Mouse (Mus musculus) limb, embryonic 13.5 days (tissue): ENCODE data around the gene Plch1. TPM values are rescaled to one million over a fixed set of nuclear protein-coding genes. Genes with fewer than 3 reads are reported as not detected.

Experiments used
- ATAC-seq: fragments of 200-750 bp; cut with Nextera tagmentation; 2 replicates; pipeline ENCODE4 v1.8.0; 2017; ENCODE audit warnings: low read depth, moderate number of reproducible peaks, moderate TSS enrichment; ENCODE audit not compliant: low FRiP score
- H3K27ac ChIP-seq: fragments of 300-500 bp; sonication (generic); 2 replicates; pipeline ENCODE4 v1.5.1; 2015; ENCODE audit warnings: inconsistent platforms, mild to moderate bottlenecking, moderate library complexity
- H3K27me3 ChIP-seq: fragments of 300-500 bp; sonication (generic); 2 replicates; pipeline ENCODE4 v1.6.1; 2015; ENCODE audit warnings: mild to moderate bottlenecking, inconsistent platforms
- H3K36me3 ChIP-seq: fragments of 300-500 bp; sonication (generic); 2 replicates; pipeline ENCODE4 v1.6.1; 2015; ENCODE audit warnings: inconsistent platforms, mild to moderate bottlenecking, moderate library complexity
- H3K4me1 ChIP-seq: fragments of 300-500 bp; sonication (generic); 2 replicates; pipeline ENCODE4 v1.6.1; 2015; ENCODE audit warnings: inconsistent platforms
- H3K4me2 ChIP-seq: fragments of 300-500 bp; sonication (generic); replicated peaks from 2 replicates; pipeline ENCODE4 v1.6.1; 2015; ENCODE audit warnings: inconsistent platforms, mild to moderate bottlenecking, moderate library complexity
- H3K4me3 ChIP-seq: fragments of 300-500 bp; sonication (generic); 2 replicates; pipeline ENCODE4 v1.5.1; 2015; ENCODE audit warnings: moderate library complexity, mild to moderate bottlenecking, inconsistent platforms
- H3K9ac ChIP-seq: fragments of 300-500 bp; sonication (generic); 2 replicates; pipeline ENCODE4 v1.6.1; 2015; ENCODE audit warnings: mild to moderate bottlenecking, inconsistent platforms
- H3K9me3 ChIP-seq: fragments of 300-500 bp; sonication (generic); 2 replicates; pipeline ENCODE4 v1.6.1; 2016; ENCODE audit warnings: inconsistent platforms
- WGBS: fragments of 180-500 bp; shearing (Covaris S2); methylation state at CpG from one replicate; pipeline ENCODE4 v1.1.7; 2015; 5-methylcytosine and 5-hydroxymethylcytosine counted together
- polyA plus RNA-seq: library from polyadenylated mRNA; unstranded; fragments of >200 nt; fragmentation: Nextera tagmentation; extraction: Ambion mirVana; gene quantifications from 2 replicates; pipeline ENCODE4 v1.2.1, GENCODE M21; 2015

The Plch1 gene
- polyA plus RNA-seq, 1 experiment from 2014 or later: 1.1 TPM

- 46% methylated on average over 12 of the region's 12 CpGs for WGBS
- H3K4me1 ChIP-seq: peaks cover 5% of the 10 kb centered on the region
- no peak overlapping the region for H3K27ac ChIP-seq
- H3K36me3 ChIP-seq: no peaks in the 10 kb centered on the region
- H3K4me2 ChIP-seq: peak overlapping the region; percentile 38
- H3K9ac ChIP-seq: 0 out of 2 replicates have a peak overlapping the region, but pooled peaks have one; percentile 13
- H3K4me3 ChIP-seq: no peak overlapping the region
- 0 out of 2 replicates have a peak, but pooled peaks cover 3% of the 10 kb centered on the region for H3K27me3 ChIP-seq
- ATAC-seq: no peak
- no peaks in the 10 kb centered on the region for H3K9me3 ChIP-seq
These were observed 48.1 kb downstream of the Plch1 start for GRCm38 (mm10) chr3:63851125-63851698.

- no peaks in the 10 kb centered on the region for H3K36me3 ChIP-seq
- H3K27ac ChIP-seq: no peak overlapping the region
- H3K4me2 ChIP-seq: no peak overlapping the region
- 0 out of 2 replicates have a peak, but pooled peaks cover 3% of the 10 kb centered on the region for H3K27me3 ChIP-seq
- H3K4me1 ChIP-seq: peaks cover 5% of the 10 kb centered on the region
- WGBS: 75% methylated on average over 10 of the region's 10 CpGs
- no peak overlapping the region for H3K9ac ChIP-seq
- H3K4me3 ChIP-seq: no peak overlapping the region
- ATAC-seq: no peak
- H3K9me3 ChIP-seq: no peaks in the 10 kb centered on the region
These were observed 49.4 kb downstream of the Plch1 start for GRCm38 (mm10) chr3:63849765-63850346.

- Histone ChIP-seq H3K27ac (no peak overlapping the region), H3K9ac (no peak overlapping the region), H3K9me3 (no peaks in the 10 kb centered on the region), H3K36me3 (no peaks in the 10 kb centered on the region), H3K4me1 (no peaks in the 10 kb centered on the region), H3K4me2 (no peak overlapping the region), H3K27me3 (no peaks in the 10 kb centered on the region), H3K4me3 (no peak overlapping the region)
- no peak for ATAC-seq
- 16% methylated on average over 4 of the region's 4 CpGs for WGBS
These were observed 55.1 kb downstream of the Plch1 start for GRCm38 (mm10) chr3:63844141-63844540.

- no peak for ATAC-seq
- no peaks in the 10 kb centered on the region for H3K9me3 ChIP-seq
- no peak overlapping the region for H3K4me3 ChIP-seq
- no peaks in the 10 kb centered on the region for H3K4me1 ChIP-seq
- no peak overlapping the region for H3K27ac ChIP-seq
- WGBS: 63% methylated on average over 4 of the region's 4 CpGs
- H3K36me3 ChIP-seq: no peaks in the 10 kb centered on the region
- H3K9ac ChIP-seq: no peak overlapping the region
- no peak overlapping the region for H3K4me2 ChIP-seq
- H3K27me3 ChIP-seq: no peaks in the 10 kb centered on the region
These were observed 56.8 kb downstream of the Plch1 start for GRCm38 (mm10) chr3:63842436-63842835.

GRCm38 (mm10) chr3:63837750-63838149 lies 61.5 kb downstream of the Plch1 start:
- H3K4me2 ChIP-seq: no peak overlapping the region
- H3K9ac ChIP-seq: no peak overlapping the region
- no peak for ATAC-seq

GRCm38 (mm10) chr3:63836937-63837632 lies 62.2 kb downstream of the Plch1 start:
- Histone ChIP-seq H3K9me3 (no peaks in the 10 kb centered on the region), H3K27ac (no peak overlapping the region), H3K4me2 (no peak overlapping the region), H3K4me3 (no peak overlapping the region), H3K4me1 (no peaks in the 10 kb centered on the region), H3K27me3 (no peaks in the 10 kb centered on the region), H3K9ac (no peak overlapping the region), H3K36me3 (no peaks in the 10 kb centered on the region)
- 54% methylated on average over 8 of the region's 8 CpGs for WGBS
- ATAC-seq: peak; percentile 40; the same call in 1 of the 2 replicates

More at GRCm38 (mm10) chr3:63837750-63838149, 61.5 kb downstream of the Plch1 start:
- no peak overlapping the region for H3K27ac ChIP-seq
- H3K36me3 ChIP-seq: no peaks in the 10 kb centered on the region
- H3K9me3 ChIP-seq: no peaks in the 10 kb centered on the region
- H3K4me1 ChIP-seq: no peaks in the 10 kb centered on the region
- H3K27me3 ChIP-seq: no peaks in the 10 kb centered on the region
- no peak overlapping the region for H3K4me3 ChIP-seq

- Histone ChIP-seq H3K27ac (no peak overlapping the region), H3K4me2 (no peak overlapping the region), H3K9ac (no peak overlapping the region), H3K36me3 (no peaks in the 10 kb centered on the region), H3K9me3 (no peaks in the 10 kb centered on the region), H3K4me1 (no peaks in the 10 kb centered on the region), H3K4me3 (no peak overlapping the region), H3K27me3 (no peaks in the 10 kb centered on the region)
- no peak for ATAC-seq
These were observed 63.5 kb downstream of the Plch1 start for GRCm38 (mm10) chr3:63835816-63836215.

GRCm38 (mm10) chr3:63823874-63824400 lies 75.3 kb downstream of the Plch1 start:
- Histone ChIP-seq H3K4me1 (peaks cover 18% of the 10 kb centered on the region), H3K9me3 (no peaks in the 10 kb centered on the region), H3K27me3 (no peaks in the 10 kb centered on the region), H3K27ac (no peak overlapping the region), H3K4me3 (no peak overlapping the region), H3K4me2 (no peak overlapping the region), H3K9ac (no peak overlapping the region), H3K36me3 (no peaks in the 10 kb centered on the region)
- 17% methylated on average over 1 of the region's 1 CpGs for WGBS
- peak; percentile 36; the same call in 1 of the 2 replicates for ATAC-seq

GRCm38 (mm10) chr3:63822631-63823030 lies 76.6 kb downstream of the Plch1 start:
- Histone ChIP-seq H3K4me3 (no peak overlapping the region), H3K27me3 (no peaks in the 10 kb centered on the region), H3K4me2 (no peak overlapping the region), H3K9me3 (no peaks in the 10 kb centered on the region), H3K27ac (no peak overlapping the region), H3K4me1 (peaks cover 18% of the 10 kb centered on the region), H3K36me3 (no peaks in the 10 kb centered on the region), H3K9ac (no peak overlapping the region)
- ATAC-seq: no peak

- peaks cover 6% of the 10 kb centered on the region; the same call in 1 of the 2 replicates for H3K4me1 ChIP-seq
- H3K9me3 ChIP-seq: no peaks in the 10 kb centered on the region
- H3K36me3 ChIP-seq: no peaks in the 10 kb centered on the region
- no peaks in the 10 kb centered on the region for H3K27me3 ChIP-seq
- no peak overlapping the region for H3K9ac ChIP-seq
- H3K27ac ChIP-seq: no peak overlapping the region
- no peak for ATAC-seq
- no peak overlapping the region for H3K4me3 ChIP-seq
- 66% methylated on average over 3 of the region's 3 CpGs for WGBS
- no peak overlapping the region for H3K4me2 ChIP-seq
These were observed 84.1 kb downstream of the Plch1 start for GRCm38 (mm10) chr3:63815131-63815530.

- Histone ChIP-seq H3K4me3 (no peak overlapping the region), H3K4me1 (peaks cover 6% of the 10 kb centered on the region; the same call in 1 of the 2 replicates), H3K9ac (no peak overlapping the region), H3K4me2 (no peak overlapping the region), H3K27ac (no peak overlapping the region), H3K36me3 (no peaks in the 10 kb centered on the region), H3K27me3 (no peaks in the 10 kb centered on the region), H3K9me3 (no peaks in the 10 kb centered on the region)
- WGBS: 76% methylated on average over 1 of the region's 1 CpGs
- ATAC-seq: no peak
These were observed 85.1 kb downstream of the Plch1 start for GRCm38 (mm10) chr3:63814203-63814602.

GRCm38 (mm10) chr3:63806906-63807305 lies 92.4 kb downstream of the Plch1 start:
- no peak for ATAC-seq
- no peak overlapping the region for H3K9ac ChIP-seq
- H3K4me2 ChIP-seq: no peak overlapping the region
- H3K4me3 ChIP-seq: no peak overlapping the region
- H3K27me3 ChIP-seq: no peaks in the 10 kb centered on the region
- H3K4me1 ChIP-seq: no peaks in the 10 kb centered on the region
- H3K9me3 ChIP-seq: no peaks in the 10 kb centered on the region
- 43% methylated on average over 1 of the region's 1 CpGs for WGBS
- H3K27ac ChIP-seq: no peak overlapping the region
- no peaks in the 10 kb centered on the region for H3K36me3 ChIP-seq
